Mouse (Mus musculus): Measurements from ENCODE around the gene Gtf2a1l. TPM values are rescaled to one million over a fixed set of nuclear protein-coding genes. Genes with fewer than 3 reads are reported as not detected.
A peak's percentile ranks its signal among the peaks of the same experiment; 100 is the strongest.

Gene Gtf2a1l
- polyA plus RNA-seq, 1 experiment from 2014 or later, result 0.14 TPM

DNA sequence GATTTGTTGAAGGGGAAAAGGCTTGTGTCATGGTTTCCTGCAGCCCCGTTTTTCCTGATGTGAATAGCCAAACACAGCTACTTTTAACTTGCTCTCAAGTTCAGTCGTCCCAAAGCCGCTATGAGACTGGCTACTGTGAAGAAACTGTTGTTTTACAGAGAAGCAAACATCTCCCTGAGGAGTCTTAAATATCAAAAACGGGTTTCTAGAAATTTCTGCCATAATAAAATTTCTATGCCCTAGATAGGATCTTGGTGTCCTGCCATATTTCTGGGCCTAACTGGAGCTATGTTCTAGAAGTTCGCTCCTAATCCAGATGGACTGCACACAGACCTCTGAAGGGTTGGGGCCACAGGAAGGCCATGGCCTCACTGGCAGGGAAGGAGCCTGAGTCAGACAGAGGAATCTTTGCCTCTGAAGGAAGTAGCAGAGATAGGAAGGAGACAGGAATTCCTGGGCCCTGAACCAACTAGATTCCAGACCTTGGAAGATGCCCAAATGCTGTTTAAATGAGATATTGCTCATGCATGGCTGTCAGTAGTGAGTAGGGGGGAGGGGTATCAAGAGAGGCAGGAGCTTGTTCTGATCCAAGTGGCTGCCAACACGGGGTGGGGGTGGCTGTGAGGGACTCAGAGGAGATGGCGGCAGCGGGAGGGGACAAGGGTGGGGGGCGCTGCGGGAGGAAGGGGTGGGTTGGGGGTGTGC is 39.6 kb upstream of the Gtf2a1l start:
- no peak overlapping the region for H3K4me2 ChIP-seq

DNA sequence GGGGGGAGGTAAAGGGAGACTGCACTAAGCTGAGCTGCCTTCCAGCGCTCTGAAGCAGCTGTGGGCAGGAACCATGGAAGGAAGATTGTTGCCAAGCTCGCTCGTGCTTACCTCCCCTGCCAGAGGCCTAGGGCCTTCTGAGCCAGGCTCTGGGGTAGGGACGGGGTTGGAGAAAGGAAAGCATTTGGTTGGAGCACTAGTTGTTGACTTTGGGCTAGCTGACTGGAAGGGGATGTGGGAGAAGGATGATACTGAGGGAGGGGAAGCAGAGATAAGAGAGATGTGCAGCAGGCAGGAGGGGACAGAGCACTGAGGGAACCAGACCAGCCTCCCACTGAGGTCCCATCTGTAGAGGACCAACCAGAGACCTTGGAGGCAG is 39.1 kb upstream of the Gtf2a1l start:
- Histone ChIP-seq H3K4me2 (peak overlapping the region; percentile 20), H3K27me3 (replicated peaks; ENCODE audit: control insufficient read depth, insufficient read depth, low read length) (no peaks in the 10 kb centered on the region), H3K9ac (ENCODE audit: low read depth, low read length) (no peak overlapping the region), H3K27ac (ENCODE audit: low read depth, low read length) (peak overlapping the region; percentile 62), H3K9me3 (ENCODE audit: control insufficient read depth, low read length) (no peaks in the 10 kb centered on the region), H3K36me3 (ENCODE audit: control insufficient read depth, insufficient read depth, low read length) (no peaks in the 10 kb centered on the region), H3K4me1 (replicated peaks; ENCODE audit: control insufficient read depth, insufficient read depth, low read length) (peaks cover 12% of the 10 kb centered on the region), H3K4me3 (ENCODE audit: low read depth, low read length) (no peak overlapping the region)
- peak; percentile 27 for ATAC-seq (replicated peaks; ENCODE audit: low FRiP score)
- 12% methylated on average over 4 of the region's 4 CpGs for WGBS
- DNase-seq (ENCODE audit: low spot score), result peak; percentile 34

More for the DNA sequence above, 39.6 kb upstream of the Gtf2a1l start:
- DNase-seq (ENCODE audit: low spot score) (no peak), ATAC-seq (replicated peaks; ENCODE audit: low FRiP score) (peak; percentile 22)
- no peaks in the 10 kb centered on the region for H3K36me3 ChIP-seq (ENCODE audit: control insufficient read depth, insufficient read depth, low read length)
- WGBS, result 32% methylated on average over 10 of the region's 10 CpGs
- H3K9me3 ChIP-seq (ENCODE audit: control insufficient read depth, low read length), result no peaks in the 10 kb centered on the region
- no peak overlapping the region for H3K4me3 ChIP-seq (ENCODE audit: low read depth, low read length)
- H3K4me1 ChIP-seq (replicated peaks; ENCODE audit: control insufficient read depth, insufficient read depth, low read length), result peaks cover 12% of the 10 kb centered on the region
- H3K27ac ChIP-seq (ENCODE audit: low read depth, low read length), result peak overlapping the region; percentile 62
- H3K27me3 ChIP-seq (replicated peaks; ENCODE audit: control insufficient read depth, insufficient read depth, low read length), result no peaks in the 10 kb centered on the region
- H3K9ac ChIP-seq (ENCODE audit: low read depth, low read length), result no peak overlapping the region

DNA sequence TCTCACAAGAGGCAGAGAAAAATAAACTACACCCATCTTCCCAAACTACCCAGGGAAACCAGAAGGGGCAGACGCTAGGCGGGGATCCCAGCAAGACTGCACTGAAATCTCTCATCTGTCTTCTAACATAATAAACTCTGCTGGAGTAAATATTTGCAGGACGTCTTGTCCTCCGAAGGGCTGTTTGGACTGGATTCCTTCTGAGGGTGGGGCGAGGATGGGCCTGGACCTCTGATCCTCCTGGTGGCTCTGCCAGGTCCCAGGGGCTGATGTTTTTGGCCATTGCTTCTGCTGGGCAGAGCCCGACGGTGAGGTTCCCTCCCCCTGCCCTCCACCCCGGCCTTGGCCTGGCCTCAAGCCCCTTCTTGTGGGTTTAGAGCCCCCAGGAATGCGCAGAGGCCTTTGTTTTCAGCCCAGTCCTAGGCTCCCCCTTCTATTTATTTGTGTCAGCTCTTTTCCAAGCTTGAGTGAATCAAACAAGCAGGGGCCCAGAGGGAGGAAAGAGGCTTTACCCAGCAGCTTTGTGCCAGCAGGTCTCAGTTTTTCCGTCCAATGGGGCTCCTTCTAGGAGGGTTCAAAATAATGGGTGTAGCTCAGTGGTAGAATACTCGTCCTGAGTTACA is 38.4 kb upstream of the Gtf2a1l start:
- Histone ChIP-seq H3K27ac (ENCODE audit: low read depth, low read length) (peak overlapping the region; percentile 62), H3K4me1 (replicated peaks; ENCODE audit: control insufficient read depth, insufficient read depth, low read length) (peaks cover 12% of the 10 kb centered on the region), H3K4me2 (no peak overlapping the region; the same call in none of the 2 replicates), H3K27me3 (replicated peaks; ENCODE audit: control insufficient read depth, insufficient read depth, low read length) (no peaks in the 10 kb centered on the region), H3K4me3 (ENCODE audit: low read depth, low read length) (no peak overlapping the region), H3K9ac (ENCODE audit: low read depth, low read length) (no peak overlapping the region), H3K36me3 (ENCODE audit: control insufficient read depth, insufficient read depth, low read length) (no peaks in the 10 kb centered on the region), H3K9me3 (ENCODE audit: control insufficient read depth, low read length) (no peaks in the 10 kb centered on the region)
- 47% methylated on average over 11 of the region's 11 CpGs for WGBS
- DNase-seq (ENCODE audit: low spot score), result peak; percentile 25
- no peak for ATAC-seq (replicated peaks; ENCODE audit: low FRiP score)

DNA sequence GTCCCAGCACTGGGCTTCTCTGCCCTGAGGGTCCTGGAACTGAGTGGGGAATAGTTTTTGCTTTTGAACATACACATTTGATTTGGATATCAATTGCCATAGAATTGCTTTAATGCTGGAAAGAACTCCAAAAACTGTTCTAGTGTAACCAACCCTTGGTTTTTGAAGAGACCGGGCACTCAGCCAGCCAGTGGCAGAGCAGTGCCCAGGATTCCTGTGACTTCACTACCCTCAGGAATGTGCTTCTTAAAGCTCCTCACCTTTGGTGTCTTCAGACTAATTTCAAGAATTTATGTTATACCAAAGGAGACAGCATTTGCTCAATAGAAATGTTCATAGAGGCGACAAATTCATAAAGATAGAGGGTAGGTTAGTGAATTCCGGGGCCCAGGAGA is 37.9 kb upstream of the Gtf2a1l start:
- Histone ChIP-seq H3K9me3 (ENCODE audit: control insufficient read depth, low read length) (no peaks in the 10 kb centered on the region), H3K36me3 (ENCODE audit: control insufficient read depth, insufficient read depth, low read length) (no peaks in the 10 kb centered on the region), H3K27ac (ENCODE audit: low read depth, low read length) (no peak overlapping the region), H3K9ac (ENCODE audit: low read depth, low read length) (no peak overlapping the region), H3K4me2 (no peak overlapping the region), H3K4me3 (ENCODE audit: low read depth, low read length) (no peak overlapping the region), H3K27me3 (replicated peaks; ENCODE audit: control insufficient read depth, insufficient read depth, low read length) (no peaks in the 10 kb centered on the region), H3K4me1 (replicated peaks; ENCODE audit: control insufficient read depth, insufficient read depth, low read length) (peaks cover 11% of the 10 kb centered on the region)
- 75% methylated on average over 3 of the region's 3 CpGs for WGBS
- ATAC-seq (replicated peaks; ENCODE audit: low FRiP score) (no peak), DNase-seq (ENCODE audit: low spot score) (peak; percentile 6)

DNA sequence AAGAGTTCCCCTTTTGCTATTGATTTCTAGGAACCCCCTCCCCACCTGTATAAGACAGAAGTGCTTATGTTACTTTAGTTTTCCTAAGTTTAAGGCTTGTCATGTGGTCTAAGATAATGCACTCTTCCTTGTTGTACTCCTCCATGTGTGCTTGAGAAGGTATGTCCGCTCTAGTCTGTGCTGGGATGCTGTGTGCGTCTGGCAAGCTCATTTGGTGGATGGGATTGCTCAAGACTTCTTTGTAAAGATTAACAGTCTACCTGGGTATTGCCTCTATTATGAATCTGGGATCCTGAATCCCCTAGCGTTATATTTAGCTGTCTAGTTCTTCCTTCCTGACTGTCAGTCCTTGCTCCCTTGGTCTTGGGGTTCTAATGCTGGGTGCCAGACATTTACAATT is 35.8 kb upstream of the Gtf2a1l start:
- peaks cover 10% of the 10 kb centered on the region for H3K4me1 ChIP-seq (replicated peaks; ENCODE audit: control insufficient read depth, insufficient read depth, low read length)
- DNase-seq (ENCODE audit: low spot score) (peak; percentile 1), ATAC-seq (replicated peaks; ENCODE audit: low FRiP score) (no peak)
- H3K27me3 ChIP-seq (replicated peaks; ENCODE audit: control insufficient read depth, insufficient read depth, low read length), result no peaks in the 10 kb centered on the region
- no peaks in the 10 kb centered on the region for H3K9me3 ChIP-seq (ENCODE audit: control insufficient read depth, low read length)
- no peaks in the 10 kb centered on the region for H3K36me3 ChIP-seq (ENCODE audit: control insufficient read depth, insufficient read depth, low read length)
- H3K4me3 ChIP-seq (ENCODE audit: low read depth, low read length), result no peak overlapping the region
- H3K27ac ChIP-seq (ENCODE audit: low read depth, low read length), result no peak overlapping the region
- H3K9ac ChIP-seq (ENCODE audit: low read depth, low read length), result no peak overlapping the region
- H3K4me2 ChIP-seq, result no peak overlapping the region
- 88% methylated on average over 3 of the region's 3 CpGs for WGBS

DNA sequence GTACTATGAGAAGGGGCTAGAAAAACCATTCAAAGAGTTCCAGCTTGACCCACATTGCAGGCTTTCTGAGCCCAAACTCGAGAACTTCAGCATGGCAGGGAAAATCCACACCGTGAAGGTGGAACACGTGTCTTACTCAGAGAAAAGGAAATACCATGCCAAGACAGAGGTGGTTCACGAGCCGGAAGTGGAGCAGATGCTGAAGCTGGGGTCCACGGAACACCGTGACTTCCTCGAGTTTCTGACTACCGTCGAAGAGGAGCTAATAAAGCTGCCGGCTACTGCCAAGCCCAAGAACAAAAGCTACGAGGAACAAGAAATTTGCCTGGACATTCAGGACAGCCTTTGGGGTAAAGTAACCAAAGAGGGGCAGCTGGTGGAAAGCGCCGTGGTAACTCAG is 32.4 kb upstream of the Gtf2a1l start:
- H3K4me3 ChIP-seq (ENCODE audit: low read depth, low read length), result no peak overlapping the region
- no peaks in the 10 kb centered on the region for H3K4me1 ChIP-seq (replicated peaks; ENCODE audit: control insufficient read depth, insufficient read depth, low read length)
- DNase-seq (ENCODE audit: low spot score) (no peak), ATAC-seq (replicated peaks; ENCODE audit: low FRiP score) (no peak)
- no peak overlapping the region for H3K27ac ChIP-seq (ENCODE audit: low read depth, low read length)
- no peaks in the 10 kb centered on the region for H3K36me3 ChIP-seq (ENCODE audit: control insufficient read depth, insufficient read depth, low read length)
- H3K4me2 ChIP-seq, result no peak overlapping the region
- WGBS, result 88% methylated on average over 14 of the region's 14 CpGs
- H3K9me3 ChIP-seq (ENCODE audit: control insufficient read depth, low read length), result no peaks in the 10 kb centered on the region
- H3K9ac ChIP-seq (ENCODE audit: low read depth, low read length), result no peak overlapping the region
- no peaks in the 10 kb centered on the region for H3K27me3 ChIP-seq (replicated peaks; ENCODE audit: control insufficient read depth, insufficient read depth, low read length)

DNA sequence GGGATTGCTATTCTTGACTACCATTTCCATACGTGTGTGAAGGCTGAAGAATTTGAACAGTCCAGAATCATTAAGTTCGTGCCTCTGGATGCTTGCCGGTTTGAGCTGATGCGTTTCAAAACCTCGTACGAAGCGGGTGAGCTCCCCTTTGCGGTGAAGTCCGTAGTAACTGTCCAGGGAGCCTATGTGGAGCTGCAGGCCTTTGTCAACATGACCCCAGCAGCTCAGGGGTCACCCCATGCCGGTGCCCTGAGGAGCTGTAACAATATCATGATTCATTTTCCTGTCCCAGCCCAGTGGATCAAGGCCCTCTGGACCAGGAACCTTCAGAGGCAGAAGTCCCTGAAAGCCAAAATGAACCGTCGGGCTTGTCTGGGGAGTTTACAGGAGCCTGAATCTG is 31.9 kb upstream of the Gtf2a1l start:
- H3K36me3 ChIP-seq (ENCODE audit: control insufficient read depth, insufficient read depth, low read length), result no peaks in the 10 kb centered on the region
- H3K27ac ChIP-seq (ENCODE audit: low read depth, low read length), result no peak overlapping the region
- H3K9ac ChIP-seq (ENCODE audit: low read depth, low read length), result no peak overlapping the region
- no peak overlapping the region for H3K4me2 ChIP-seq
- WGBS, result 72% methylated on average over 12 of the region's 12 CpGs
- H3K4me1 ChIP-seq (replicated peaks; ENCODE audit: control insufficient read depth, insufficient read depth, low read length), result no peaks in the 10 kb centered on the region
- H3K9me3 ChIP-seq (ENCODE audit: control insufficient read depth, low read length), result no peaks in the 10 kb centered on the region
- H3K4me3 ChIP-seq (ENCODE audit: low read depth, low read length), result no peak overlapping the region
- no peaks in the 10 kb centered on the region for H3K27me3 ChIP-seq (replicated peaks; ENCODE audit: control insufficient read depth, insufficient read depth, low read length)
- DNase-seq (ENCODE audit: low spot score) (peak; percentile 26), ATAC-seq (replicated peaks; ENCODE audit: low FRiP score) (peak; percentile 49; the same call in 1 of the 2 replicates)

DNA sequence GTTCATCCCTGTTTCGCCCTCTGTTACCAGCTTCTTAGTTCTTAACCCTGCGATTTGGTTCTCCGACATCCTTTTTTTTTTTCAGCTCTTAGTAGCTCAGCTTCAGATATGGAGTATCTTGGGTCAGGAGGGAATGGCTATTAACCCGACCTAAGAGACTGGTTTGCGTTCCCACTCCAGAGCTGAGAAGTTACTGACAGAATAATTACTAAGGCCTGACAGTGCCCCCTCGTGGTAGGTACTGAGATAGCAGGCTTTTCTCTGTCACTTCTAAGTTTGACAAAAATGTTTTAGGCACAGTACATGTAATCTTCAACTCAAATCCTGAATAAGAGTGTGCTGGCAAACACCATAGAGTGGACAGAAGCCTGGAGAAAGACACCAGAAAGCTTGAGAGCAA is 27.4 kb upstream of the Gtf2a1l start:
- ATAC-seq (replicated peaks; ENCODE audit: low FRiP score) (no peak), DNase-seq (ENCODE audit: low spot score) (peak; percentile 54)
- H3K4me1 ChIP-seq (replicated peaks; ENCODE audit: control insufficient read depth, insufficient read depth, low read length), result no peaks in the 10 kb centered on the region
- H3K9me3 ChIP-seq (ENCODE audit: control insufficient read depth, low read length), result no peaks in the 10 kb centered on the region
- H3K9ac ChIP-seq (ENCODE audit: low read depth, low read length), result no peak overlapping the region
- no peak overlapping the region for H3K4me3 ChIP-seq (ENCODE audit: low read depth, low read length)
- WGBS, result 21% methylated on average over 6 of the region's 6 CpGs
- H3K27ac ChIP-seq (ENCODE audit: low read depth, low read length), result no peak overlapping the region
- no peak overlapping the region for H3K4me2 ChIP-seq
- no peaks in the 10 kb centered on the region for H3K27me3 ChIP-seq (replicated peaks; ENCODE audit: control insufficient read depth, insufficient read depth, low read length)
- peaks cover 2% of the 10 kb centered on the region; the same call in 1 of the 2 replicates for H3K36me3 ChIP-seq (ENCODE audit: control insufficient read depth, insufficient read depth, low read length)

DNA sequence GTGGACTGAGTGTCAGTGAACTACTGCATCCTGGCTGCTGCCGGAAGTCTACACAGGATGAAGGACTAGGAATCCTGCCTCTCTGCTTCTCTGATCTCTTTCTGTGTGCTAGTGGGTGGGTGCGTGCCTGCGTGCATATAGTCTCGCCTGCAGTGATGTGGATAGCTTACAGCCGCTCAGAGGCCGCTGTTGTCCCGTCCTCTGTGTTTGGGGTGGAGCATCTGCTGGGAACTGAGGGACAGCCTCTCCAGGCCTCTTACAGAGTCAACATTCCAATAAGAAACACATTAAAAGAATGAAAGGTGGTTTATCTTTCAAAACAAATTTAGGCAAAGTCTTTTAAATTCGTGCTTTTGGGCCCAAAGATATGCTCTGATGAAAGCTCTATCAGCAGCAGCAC is 26.6 kb upstream of the Gtf2a1l start:
- Histone ChIP-seq H3K4me3 (ENCODE audit: low read depth, low read length) (no peak overlapping the region), H3K9me3 (ENCODE audit: control insufficient read depth, low read length) (no peaks in the 10 kb centered on the region), H3K4me2 (no peak overlapping the region), H3K36me3 (ENCODE audit: control insufficient read depth, insufficient read depth, low read length) (peaks cover 2% of the 10 kb centered on the region; the same call in 1 of the 2 replicates), H3K4me1 (replicated peaks; ENCODE audit: control insufficient read depth, insufficient read depth, low read length) (no peaks in the 10 kb centered on the region), H3K9ac (ENCODE audit: low read depth, low read length) (no peak overlapping the region), H3K27me3 (replicated peaks; ENCODE audit: control insufficient read depth, insufficient read depth, low read length) (no peaks in the 10 kb centered on the region), H3K27ac (ENCODE audit: low read depth, low read length) (no peak overlapping the region)
- DNase-seq (ENCODE audit: low spot score) (peak; percentile 19), ATAC-seq (replicated peaks; ENCODE audit: low FRiP score) (no peak)
- 87% methylated on average over 8 of the region's 8 CpGs for WGBS
